Comparison of ENCODE assay signal across 8 mouse cellular contexts in the genomic region with DNA sequence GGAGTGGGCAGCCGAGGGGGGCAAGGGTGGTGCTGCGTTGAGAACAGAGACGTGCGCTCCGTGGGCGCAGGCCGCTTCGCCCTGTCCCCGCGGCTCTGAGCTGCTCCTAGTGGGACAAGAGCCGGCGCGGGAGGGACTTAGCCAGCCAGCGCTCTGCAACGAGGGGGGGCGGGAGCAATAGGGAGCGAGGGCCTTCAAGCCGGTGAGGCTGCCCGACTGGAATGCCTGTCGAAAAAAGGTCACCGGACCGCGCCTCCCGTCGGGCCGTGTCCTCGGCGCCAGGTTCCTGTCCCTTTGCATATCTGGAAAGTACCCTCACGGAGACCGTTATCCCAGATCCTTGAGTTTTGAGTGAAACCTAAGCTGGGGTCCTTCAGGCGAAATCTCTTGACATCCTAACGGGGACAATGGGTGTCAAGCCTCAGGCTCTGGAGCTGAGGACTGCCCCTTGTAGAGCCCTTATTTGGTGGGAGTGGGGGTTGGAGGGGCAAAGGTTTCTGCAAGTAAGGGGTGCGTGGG. TPM values are rescaled to one million over a fixed set of nuclear protein-coding genes. Genes with fewer than 3 reads are reported as not detected.
A peak's percentile ranks its signal among the peaks of the same experiment; 100 is the strongest.
DNase-seq lines count a peak whose midpoint lies in the region; ATAC-seq lines count a peak whose summit lies in the region.

Gene Caprin1, minus strand, starts transcription at position 159 of the 519 bp plus-strand sequence.

- peak; percentile 94 for ATAC-seq in hindbrain, embryonic 11.5 days (ENCODE audit: low FRiP score)

- H3K4me2 ChIP-seq in hindbrain, embryonic 11.5 days (replicated peaks; ENCODE audit: low read depth, low read length): peak within 1 kb of the TSS; percentile 39

- H3K9ac ChIP-seq in hindbrain, embryonic 11.5 days (ENCODE audit: low read depth, low read length): peak within 1 kb of the TSS; percentile 98

- H3K27me3 ChIP-seq in hindbrain, embryonic 11.5 days (ENCODE audit: control insufficient read depth, insufficient read depth, low read length): no peaks in the 10 kb centered on the region

- H3K4me1 ChIP-seq in hindbrain, embryonic 11.5 days (replicated peaks; ENCODE audit: control insufficient read depth, insufficient read depth, low read length): no peaks in the 10 kb centered on the region

- peak within 1 kb of the TSS; percentile 88 for H3K4me3 ChIP-seq in hindbrain, embryonic 11.5 days (ENCODE audit: low read depth, low read length)

- DNase-seq in Muller cell, postnatal 12 days (ENCODE audit: inconsistent ontology term): peak; percentile 98
- DNase-seq in cerebellum, adult 9-11 months: peak; percentile 96
- peak; percentile 87 to 93 for DNase-seq in frontal cortex, adult 2 months (ENCODE audit: extremely low spot score in 1 of 2, low spot score in 1 of 2)
- peak; percentile 94 for DNase-seq in hindbrain, embryonic 11.5 days (ENCODE audit: low spot score)
- DNase-seq in layer of hippocampus, postnatal 10 days (ENCODE audit: low spot score in 2 of 2): peak; percentile 93 to 94
- peak; percentile 95 for DNase-seq in lung, postnatal 10 days
- peak; percentile 94 for DNase-seq in ovary, postnatal 36 days (ENCODE audit: low spot score)
- peak; percentile 94 for DNase-seq in thymus, postnatal 25 days

- WGBS in hindbrain, embryonic 11.5 days: 0% methylated on average over 30 of the region's 33 CpGs

- no peaks in the 10 kb centered on the region for H3K9me3 ChIP-seq in hindbrain, embryonic 11.5 days (ENCODE audit: control insufficient read depth, low read length)

- no peaks in the 10 kb centered on the region; the same call in 1 of the 2 replicates for H3K36me3 ChIP-seq in hindbrain, embryonic 11.5 days (ENCODE audit: control insufficient read depth, insufficient read depth, low read length)

- peak within 1 kb of the TSS; percentile 100 for H3K27ac ChIP-seq in hindbrain, embryonic 11.5 days (ENCODE audit: low read depth, low read length)

RNA-seq across cellular contexts. Expression of gene Caprin1, which starts in this region (rescaled TPM):
- 160 and 174 TPM in 2 replicates for polyA plus RNA-seq in frontal cortex, adult 2 months (2012; rRNA removed)
- polyA plus RNA-seq in hindbrain, embryonic 11.5 days (2014; fragmentation: Nextera tagmentation; extraction: Ambion mirVana): 610 and 653 TPM in 2 replicates
- 100 to 1,000 TPM; 431 to 443 TPM for total RNA-seq in layer of hippocampus, postnatal 10 days (2021)

Comparison
In these comparisons a context has a peak if more than half of its experiments do, and no peak if none do; other contexts are left out.
1. Peak in every context shown above with its lines: DNase-seq, ATAC-seq, H3K4me3 ChIP-seq and H3K27ac ChIP-seq.